Mouse (Mus musculus): ENCODE results near the gene Mogs.

DNA sequence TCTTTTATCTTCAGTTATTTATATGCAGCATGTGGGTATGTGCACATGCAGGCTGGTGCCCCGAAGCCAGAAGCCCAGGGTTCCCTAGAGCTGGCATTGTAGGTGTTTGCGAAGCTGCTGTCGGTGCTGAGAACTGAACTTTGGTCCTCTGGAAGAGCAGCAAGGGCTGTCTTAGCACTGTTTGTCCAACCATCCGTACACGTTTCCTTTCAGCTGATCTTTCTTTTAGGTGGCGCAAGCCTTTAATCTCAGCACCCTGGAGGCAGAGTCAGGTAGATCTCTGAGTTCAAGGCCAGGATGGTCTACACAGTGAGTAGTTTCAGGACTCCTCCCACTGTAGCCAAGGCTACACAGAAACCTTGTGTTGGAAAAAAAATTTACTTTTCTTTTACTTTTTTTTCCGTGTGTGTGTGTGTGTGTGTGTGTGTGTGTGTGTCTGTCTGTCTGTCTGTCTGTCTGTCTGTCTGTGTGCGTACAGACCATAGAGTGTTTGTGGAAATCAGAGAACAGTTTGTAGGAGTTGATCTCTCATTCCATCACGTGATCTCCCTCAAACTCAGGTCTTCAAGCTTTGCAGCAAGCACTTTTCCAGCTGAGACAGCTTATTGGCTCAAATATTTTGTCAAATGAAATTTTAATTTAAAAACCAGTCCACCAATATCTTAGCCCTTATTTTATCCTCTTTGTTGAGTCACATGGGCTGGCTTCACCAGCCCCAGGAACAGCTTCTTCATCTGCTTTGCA, 17.1 kb downstream of the Mogs start:
- TF ChIP-seq POLR2A (IDR thresholded peaks at IDR 0.05; ENCODE audit: insufficient read length, low read depth) (no peak), USF1 (IDR thresholded peaks at IDR 0.05; ENCODE audit: low read depth) (peak; percentile 60), TCF12 (IDR thresholded peaks at IDR 0.05; ENCODE audit: insufficient read depth, poor library complexity, severe bottlenecking) (no peak), MYOD1 (IDR thresholded peaks at IDR 0.05; ENCODE audit: control insufficient read depth in 1 of 3, insufficient read length in 2 of 3, low read depth in 2 of 3) (no peak), MAX (IDR thresholded peaks at IDR 0.05; ENCODE audit: low read depth) (no peak), E2F4 (IDR thresholded peaks at IDR 0.05; ENCODE audit: insufficient read depth) (no peak), CEBPB (IDR thresholded peaks at IDR 0.05; ENCODE audit: insufficient read depth, poor library complexity, severe bottlenecking) (no peak), TCF3 (IDR thresholded peaks at IDR 0.05; ENCODE audit: insufficient read length, low read depth) (no peak), POLR2AphosphoS2 (IDR thresholded peaks at IDR 0.05; ENCODE audit: insufficient read length, low read depth) (peak; percentile 42), SRF (IDR thresholded peaks at IDR 0.05; ENCODE audit: control insufficient read depth, insufficient read length, low read depth) (no peak)
